Comparison of ENCODE assay signal across 23 mouse cellular contexts in the genomic region with DNA sequence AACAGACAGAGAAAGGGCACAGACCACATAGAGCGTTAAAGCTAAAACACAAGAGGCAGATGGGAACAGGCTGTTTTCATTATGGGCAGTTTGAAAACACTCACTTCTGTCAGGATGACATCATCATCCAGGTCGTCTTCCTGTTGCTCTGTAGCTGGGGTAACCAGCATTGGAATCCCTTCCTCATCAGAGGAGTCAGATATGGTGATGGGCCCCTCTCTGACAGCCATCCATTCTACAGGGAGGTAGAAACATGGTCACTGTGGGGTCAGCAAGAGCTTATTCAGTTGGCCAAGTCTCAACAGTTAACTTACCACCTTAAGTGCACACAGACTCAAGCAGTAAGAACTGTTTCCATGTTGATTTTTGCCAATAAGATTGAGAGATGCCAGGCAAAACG. TPM values are rescaled to one million over a fixed set of nuclear protein-coding genes. Genes with fewer than 3 reads are reported as not detected.
"Had no signal": no experiment of that assay in that cellular context is flagged by ENCODE, and none has a peak within 500 bp of the region (broad histone marks: within the 10 kb centered on the region; RNA-seq: fewer than 3 reads in every experiment).

No protein-coding gene starts in this region.

- H3K4me3 ChIP-seq: limb, embryonic 10.5 days; limb, embryonic 13.5 days; liver, embryonic 12.5 days; liver, embryonic 15.5 days; lung, embryonic 15.5 days; megakaryocyte, embryonic 14.5 days; neural tube, embryonic 12.5 days; neural tube, embryonic 15.5 days; stomach, embryonic 15.5 days had no signal

- ATAC-seq: liver, embryonic 12.5 days had no signal

- H3K9ac ChIP-seq: limb, embryonic 13.5 days; liver, embryonic 12.5 days; liver, embryonic 15.5 days; lung, embryonic 15.5 days; neural tube, embryonic 12.5 days; neural tube, embryonic 15.5 days; stomach, embryonic 15.5 days had no signal

- H3K4me2 ChIP-seq: limb, embryonic 13.5 days; liver, embryonic 12.5 days; liver, embryonic 15.5 days; lung, embryonic 15.5 days; midbrain, embryonic 11.5 days; neural tube, embryonic 12.5 days; neural tube, embryonic 15.5 days; stomach, embryonic 15.5 days had no signal

- H3K9me3 ChIP-seq: limb, embryonic 10.5 days; limb, embryonic 13.5 days; liver, embryonic 12.5 days; liver, embryonic 15.5 days; lung, embryonic 15.5 days; megakaryocyte, embryonic 14.5 days; neural tube, embryonic 12.5 days; neural tube, embryonic 15.5 days; stomach, embryonic 15.5 days had no signal

- H3K4me1 ChIP-seq: limb, embryonic 10.5 days; limb, embryonic 13.5 days; liver, embryonic 12.5 days; liver, embryonic 15.5 days; lung, embryonic 15.5 days; neural tube, embryonic 12.5 days; neural tube, embryonic 15.5 days; stomach, embryonic 15.5 days had no signal

- H3K27ac ChIP-seq: limb, embryonic 10.5 days; limb, embryonic 13.5 days; liver, embryonic 12.5 days; liver, embryonic 15.5 days; lung, embryonic 15.5 days; neural tube, embryonic 12.5 days; neural tube, embryonic 15.5 days; stomach, embryonic 15.5 days had no signal

- DNase-seq: kidney, adult 9 months; kidney, postnatal 14 days; kidney, postnatal 4 days; liver; lung, adult 18-20 months; lung, postnatal 10 days; lung, postnatal 36 days; midbrain, embryonic 14.5 days; right cerebral cortex, postnatal 25 days; spleen, adult 18-20 months; thymus, postnatal 36 days had no signal

- H3K27me3 ChIP-seq: limb, embryonic 13.5 days; liver, embryonic 12.5 days; liver, embryonic 15.5 days; lung, embryonic 15.5 days; megakaryocyte, embryonic 14.5 days; neural tube, embryonic 12.5 days; neural tube, embryonic 15.5 days; stomach, embryonic 15.5 days had no signal

RNA-seq across cellular contexts. Expression of gene Olfr718-ps1, which starts 54.5 kb away (rescaled TPM):
- polyA plus RNA-seq: kidney, embryonic 16.5 days; liver, embryonic 12.5 days; liver, embryonic 15.5 days; lung, embryonic 15.5 days; midbrain, embryonic 11.5 days; midbrain, embryonic 14.5 days; neural tube, embryonic 12.5 days; neural tube, embryonic 15.5 days; stomach, embryonic 15.5 days; urinary bladder, adult 2 months had no signal
